Mouse (Mus musculus): ENCODE data around the gene Ube2cbp. TPM values are rescaled to one million over a fixed set of nuclear protein-coding genes. Genes with fewer than 3 reads are reported as not detected.

The Ube2cbp gene
- total and polyA plus RNA-seq, 2 experiments from 2014 or later, result 2.6 to 5.7 TPM

DNA sequence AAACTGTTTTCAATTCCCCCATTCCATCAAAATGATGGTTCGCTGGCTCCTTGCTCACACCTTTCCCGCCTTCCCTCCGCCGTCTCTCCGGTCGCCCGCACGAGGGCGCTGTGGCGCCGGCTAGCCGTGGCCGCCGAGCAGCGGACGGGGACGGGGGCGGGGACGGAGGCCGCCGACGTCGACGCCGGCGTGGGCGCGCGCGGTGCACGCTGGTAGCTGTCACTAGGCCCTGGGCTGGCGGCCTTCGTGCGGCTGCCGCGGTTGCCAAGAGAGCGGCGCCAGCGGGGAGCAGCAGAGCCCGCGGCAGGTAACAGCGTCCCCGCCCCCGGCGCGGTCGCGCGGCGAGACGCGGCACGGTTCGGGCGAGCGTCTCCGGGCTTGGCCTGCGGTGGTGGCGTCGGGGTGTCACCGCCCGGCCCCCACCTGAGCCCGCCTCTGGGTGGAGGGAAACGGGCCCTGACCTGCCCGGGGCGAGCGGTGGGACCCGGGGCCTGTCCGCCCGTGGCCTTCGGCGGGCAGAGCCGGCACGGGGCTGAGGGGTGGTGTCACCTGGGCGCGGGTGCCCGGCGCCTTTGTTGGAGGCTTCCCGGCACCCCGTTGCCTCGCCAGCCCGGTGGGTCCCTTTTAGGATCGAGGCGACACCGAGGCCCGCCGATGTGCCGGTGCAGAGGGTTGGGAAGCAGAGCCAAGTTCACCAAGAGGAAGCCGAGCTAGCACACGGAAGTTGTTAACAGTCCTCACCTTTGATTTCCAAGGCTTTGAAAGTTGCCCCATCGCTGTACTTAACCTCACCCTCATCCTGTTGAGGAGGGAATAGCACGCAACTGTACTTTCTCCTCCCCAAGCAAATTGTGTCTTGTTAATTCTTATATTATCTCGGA, 2.5 kb upstream of the Ube2cbp start, which contains the start of gene Dop1a:
Dop1a (plus strand) TSS at position 165 of the 881 bp plus-strand sequence.
- peak within 1 kb of the TSS; percentile 72 for H3K4me2 ChIP-seq (ENCODE audit: low read depth, low read length)
- peaks cover 8% of the 10 kb centered on the region; the same call in 1 of the 2 replicates for H3K27me3 ChIP-seq (ENCODE audit: control insufficient read depth, insufficient read depth, low read length)
- under 1% methylated on average over 82 of the region's 93 CpGs for WGBS
- TF ChIP-seq EP300 (IDR thresholded peaks at IDR 0.05; ENCODE audit: low read depth) (no peak), CTCF (IDR thresholded peaks at IDR 0.05; ENCODE audit: low read depth) (peak; percentile 87)
- peaks cover 8% of the 10 kb centered on the region for H3K4me1 ChIP-seq (ENCODE audit: control insufficient read depth, insufficient read depth)
- DNase-seq (ENCODE audit: low spot score), result peak; percentile 88
- H3K9ac ChIP-seq (replicated peaks; ENCODE audit: low read depth, low read length), result peak within 1 kb of the TSS; percentile 84
- no peaks in the 10 kb centered on the region for H3K9me3 ChIP-seq (replicated peaks; ENCODE audit: control insufficient read depth, low read length)
- peak within 1 kb of the TSS; percentile 83 for H3K4me3 ChIP-seq (ENCODE audit: low read depth, low read length)
- peak; percentile 94 for ATAC-seq (ENCODE audit: insufficient read depth, low read depth)
- no peaks in the 10 kb centered on the region for H3K36me3 ChIP-seq (replicated peaks; ENCODE audit: control insufficient read depth, insufficient read depth, low read length)
- H3K27ac ChIP-seq (ENCODE audit: low read depth), result peak within 1 kb of the TSS; percentile 76

DNA sequence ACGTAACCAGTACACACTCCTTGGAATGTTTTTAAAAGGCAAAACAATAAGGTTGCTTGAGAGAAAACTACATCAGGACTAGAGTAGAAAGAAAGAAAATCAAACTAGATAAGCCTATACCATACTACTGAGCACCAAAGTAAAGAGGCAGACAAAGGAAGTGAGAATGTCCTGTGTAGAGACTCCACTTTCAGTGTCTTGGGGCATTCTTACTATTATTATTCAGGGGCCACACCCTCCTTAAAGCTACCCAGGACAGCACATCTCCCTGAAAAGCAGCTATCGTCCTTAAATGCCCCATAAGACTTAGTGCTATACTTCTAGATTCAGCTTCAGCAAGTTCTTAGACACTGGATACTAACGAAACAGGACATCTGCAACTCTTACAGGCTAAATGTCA, 11.1 kb downstream of the Ube2cbp start:
- no peaks in the 10 kb centered on the region for H3K9me3 ChIP-seq (replicated peaks; ENCODE audit: control insufficient read depth, low read length)
- no peak overlapping the region for H3K4me2 ChIP-seq (ENCODE audit: low read depth, low read length)
- H3K27ac ChIP-seq (ENCODE audit: low read depth), result no peak overlapping the region
- H3K36me3 ChIP-seq (replicated peaks; ENCODE audit: control insufficient read depth, insufficient read depth, low read length), result no peaks in the 10 kb centered on the region
- no peak for TF ChIP-seq EP300 (IDR thresholded peaks at IDR 0.05; ENCODE audit: low read depth)
- no peak for TF ChIP-seq CTCF (IDR thresholded peaks at IDR 0.05; ENCODE audit: low read depth)
- no peak overlapping the region for H3K9ac ChIP-seq (replicated peaks; ENCODE audit: low read depth, low read length)
- no peak overlapping the region for H3K4me3 ChIP-seq (ENCODE audit: low read depth, low read length)
- no peaks in the 10 kb centered on the region for H3K27me3 ChIP-seq (ENCODE audit: control insufficient read depth, insufficient read depth, low read length)
- no peak for DNase-seq (ENCODE audit: low spot score)
- no peak for ATAC-seq (ENCODE audit: insufficient read depth, low read depth)
- 68% methylated on average over 3 of the region's 3 CpGs for WGBS
- H3K4me1 ChIP-seq (ENCODE audit: control insufficient read depth, insufficient read depth), result no peaks in the 10 kb centered on the region

DNA sequence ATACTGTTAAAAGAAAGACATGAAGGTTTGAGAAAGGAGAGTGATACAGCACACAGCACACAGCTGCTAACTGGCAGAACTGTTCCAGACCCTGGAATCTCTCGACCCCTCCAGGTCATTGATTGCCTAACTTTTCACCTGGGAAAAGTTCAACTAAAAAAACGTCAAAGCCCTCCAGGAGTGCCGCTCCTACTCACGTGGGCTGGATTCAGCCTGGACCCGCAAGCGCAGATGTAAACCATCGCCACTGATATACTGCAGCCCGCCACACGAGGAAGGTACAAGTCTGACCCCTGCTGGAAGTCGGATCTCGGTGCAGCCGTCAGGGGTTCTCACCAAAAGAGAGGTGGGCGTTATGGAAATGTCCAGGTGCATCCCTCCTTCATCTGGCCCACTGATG, 13.1 kb downstream of the Ube2cbp start:
- H3K27me3 ChIP-seq (ENCODE audit: control insufficient read depth, insufficient read depth, low read length), result no peaks in the 10 kb centered on the region
- no peak overlapping the region for H3K9ac ChIP-seq (replicated peaks; ENCODE audit: low read depth, low read length)
- H3K36me3 ChIP-seq (replicated peaks; ENCODE audit: control insufficient read depth, insufficient read depth, low read length), result no peaks in the 10 kb centered on the region
- no peaks in the 10 kb centered on the region for H3K9me3 ChIP-seq (replicated peaks; ENCODE audit: control insufficient read depth, low read length)
- WGBS, result 1% methylated on average over 13 of the region's 13 CpGs
- peak; percentile 88 for TF ChIP-seq CTCF (IDR thresholded peaks at IDR 0.05; ENCODE audit: low read depth)
- TF ChIP-seq EP300 (IDR thresholded peaks at IDR 0.05; ENCODE audit: low read depth), result no peak
- H3K27ac ChIP-seq (ENCODE audit: low read depth), result no peak overlapping the region
- H3K4me1 ChIP-seq (ENCODE audit: control insufficient read depth, insufficient read depth), result no peaks in the 10 kb centered on the region
- DNase-seq (ENCODE audit: low spot score) (peak; percentile 57), ATAC-seq (ENCODE audit: insufficient read depth, low read depth) (peak; percentile 68; the same call in 1 of the 2 replicates)
- no peak overlapping the region for H3K4me3 ChIP-seq (ENCODE audit: low read depth, low read length)
- H3K4me2 ChIP-seq (ENCODE audit: low read depth, low read length), result peak overlapping the region; percentile 39

DNA sequence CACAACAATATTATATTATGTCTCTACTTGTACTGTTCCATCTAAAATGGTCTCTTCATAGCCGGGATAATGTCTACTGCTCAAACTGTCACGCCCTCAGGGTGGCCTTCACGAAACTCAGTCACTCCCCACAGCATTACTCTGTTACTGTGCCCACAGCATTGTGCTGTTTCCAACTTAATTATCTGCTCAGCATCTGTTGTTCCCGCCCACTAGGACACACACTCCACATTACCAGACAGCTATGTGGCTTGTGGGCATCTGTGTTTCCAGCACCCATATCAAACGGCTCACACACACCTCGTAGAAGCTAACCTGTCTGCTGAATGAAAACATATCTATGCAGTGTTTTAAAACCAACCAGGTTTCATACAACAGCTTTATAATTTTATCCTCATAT, 13.7 kb downstream of the Ube2cbp start:
- TF ChIP-seq EP300 (IDR thresholded peaks at IDR 0.05; ENCODE audit: low read depth) (no peak), CTCF (IDR thresholded peaks at IDR 0.05; ENCODE audit: low read depth) (no peak)
- ATAC-seq (ENCODE audit: insufficient read depth, low read depth) (no peak), DNase-seq (ENCODE audit: low spot score) (no peak)
- Histone ChIP-seq H3K27me3 (ENCODE audit: control insufficient read depth, insufficient read depth, low read length) (no peaks in the 10 kb centered on the region), H3K36me3 (replicated peaks; ENCODE audit: control insufficient read depth, insufficient read depth, low read length) (no peaks in the 10 kb centered on the region), H3K4me1 (ENCODE audit: control insufficient read depth, insufficient read depth) (no peaks in the 10 kb centered on the region), H3K9me3 (replicated peaks; ENCODE audit: control insufficient read depth, low read length) (no peaks in the 10 kb centered on the region), H3K4me3 (ENCODE audit: low read depth, low read length) (no peak overlapping the region), H3K27ac (ENCODE audit: low read depth) (no peak overlapping the region), H3K9ac (replicated peaks; ENCODE audit: low read depth, low read length) (no peak overlapping the region), H3K4me2 (ENCODE audit: low read depth, low read length) (no peak overlapping the region)
- WGBS, result 62% methylated on average over 6 of the region's 6 CpGs

DNA sequence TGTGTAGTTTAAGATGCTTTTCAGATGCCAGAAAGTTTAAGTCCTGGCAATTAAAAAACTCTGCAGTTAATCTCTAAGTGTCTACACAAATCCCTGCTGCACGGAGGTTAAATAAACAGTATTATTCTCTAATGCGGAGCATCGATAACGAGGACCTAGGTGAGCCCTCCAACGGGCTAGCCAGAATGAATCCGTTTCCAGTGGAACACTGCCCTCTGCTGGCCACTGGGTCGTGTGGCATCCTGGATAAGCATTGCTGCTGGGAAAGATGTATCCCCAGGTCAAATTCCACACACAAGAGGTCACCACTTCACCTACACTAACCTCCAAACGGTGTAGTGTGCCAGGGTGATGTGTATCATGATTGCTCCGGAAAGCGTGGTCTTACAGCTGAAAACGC, 15.2 kb downstream of the Ube2cbp start:
- 0 out of 2 replicates have a peak, but pooled peaks cover 5% of the 10 kb centered on the region for H3K9me3 ChIP-seq (replicated peaks; ENCODE audit: control insufficient read depth, low read length)
- no peak for ATAC-seq (ENCODE audit: insufficient read depth, low read depth)
- no peak overlapping the region for H3K4me3 ChIP-seq (ENCODE audit: low read depth, low read length)
- no peak overlapping the region for H3K27ac ChIP-seq (ENCODE audit: low read depth)
- TF ChIP-seq CTCF (IDR thresholded peaks at IDR 0.05; ENCODE audit: low read depth) (peak; percentile 90), EP300 (IDR thresholded peaks at IDR 0.05; ENCODE audit: low read depth) (no peak)
- peak; percentile 40 for DNase-seq (ENCODE audit: low spot score)
- H3K4me1 ChIP-seq (ENCODE audit: control insufficient read depth, insufficient read depth), result no peaks in the 10 kb centered on the region
- no peak overlapping the region for H3K4me2 ChIP-seq (ENCODE audit: low read depth, low read length)
- no peaks in the 10 kb centered on the region for H3K27me3 ChIP-seq (ENCODE audit: control insufficient read depth, insufficient read depth, low read length)
- 5% methylated on average over 11 of the region's 11 CpGs for WGBS
- no peak overlapping the region for H3K9ac ChIP-seq (replicated peaks; ENCODE audit: low read depth, low read length)
- no peaks in the 10 kb centered on the region for H3K36me3 ChIP-seq (replicated peaks; ENCODE audit: control insufficient read depth, insufficient read depth, low read length)
